Mouse (Mus musculus): ENCODE results near the gene Selenon. TPM values are rescaled to one million over a fixed set of nuclear protein-coding genes. Genes with fewer than 3 reads are reported as not detected.

Selenon gene
- polyA plus RNA-seq, 1 experiment from 2014 or later: 7.9 TPM

DNA sequence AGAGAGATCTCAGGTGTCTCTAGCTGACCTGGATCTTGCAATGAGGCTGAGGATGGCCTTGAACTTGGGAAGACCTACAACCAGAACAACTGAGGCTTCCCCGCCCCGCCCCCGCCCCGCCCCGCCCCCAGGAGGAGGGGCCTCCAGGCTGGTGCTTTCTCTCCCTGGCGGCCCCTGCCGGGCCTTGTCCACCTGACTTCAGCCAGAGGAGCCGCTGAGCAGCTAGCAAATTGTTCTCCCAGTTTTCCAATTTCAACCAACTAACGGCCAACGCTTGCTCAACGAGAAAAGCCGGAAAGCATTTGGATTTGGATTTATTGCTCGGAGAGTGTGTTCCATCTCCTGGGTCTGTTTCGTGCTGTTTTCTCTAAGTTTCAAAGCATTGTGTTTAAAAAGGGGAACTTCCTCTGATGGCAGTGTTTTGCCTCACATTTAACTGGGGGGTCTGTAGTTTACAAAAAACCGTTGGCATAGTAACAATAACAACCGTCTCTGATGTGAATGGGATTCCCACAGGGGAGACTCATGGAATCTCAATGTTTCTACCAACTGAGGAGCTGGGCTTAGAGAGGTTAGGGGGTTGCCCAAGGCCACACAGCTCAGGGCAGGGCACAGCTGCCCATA lies 5.8 kb upstream of the Selenon start:
- Histone ChIP-seq H3K27me3 (ENCODE audit: control insufficient read depth, insufficient read depth, low read length) (no peaks in the 10 kb centered on the region), H3K4me3 (replicated peaks; ENCODE audit: low read length) (no peak overlapping the region), H3K4me2 (ENCODE audit: low read depth, low read length) (no peak overlapping the region), H3K36me3 (ENCODE audit: control insufficient read depth, insufficient read depth, low read length) (no peaks in the 10 kb centered on the region), H3K27ac (ENCODE audit: low read length) (no peak overlapping the region), H3K4me1 (ENCODE audit: control insufficient read depth, insufficient read depth, low read length) (no peaks in the 10 kb centered on the region; the same call in 1 of the 2 replicates), H3K9ac (ENCODE audit: low read length) (no peak overlapping the region), H3K9me3 (replicated peaks; ENCODE audit: control insufficient read depth, low read length) (no peaks in the 10 kb centered on the region)
- 15% methylated on average over 16 of the region's 16 CpGs for WGBS
- ATAC-seq (ENCODE audit: insufficient read depth, low FRiP score): no peak

DNA sequence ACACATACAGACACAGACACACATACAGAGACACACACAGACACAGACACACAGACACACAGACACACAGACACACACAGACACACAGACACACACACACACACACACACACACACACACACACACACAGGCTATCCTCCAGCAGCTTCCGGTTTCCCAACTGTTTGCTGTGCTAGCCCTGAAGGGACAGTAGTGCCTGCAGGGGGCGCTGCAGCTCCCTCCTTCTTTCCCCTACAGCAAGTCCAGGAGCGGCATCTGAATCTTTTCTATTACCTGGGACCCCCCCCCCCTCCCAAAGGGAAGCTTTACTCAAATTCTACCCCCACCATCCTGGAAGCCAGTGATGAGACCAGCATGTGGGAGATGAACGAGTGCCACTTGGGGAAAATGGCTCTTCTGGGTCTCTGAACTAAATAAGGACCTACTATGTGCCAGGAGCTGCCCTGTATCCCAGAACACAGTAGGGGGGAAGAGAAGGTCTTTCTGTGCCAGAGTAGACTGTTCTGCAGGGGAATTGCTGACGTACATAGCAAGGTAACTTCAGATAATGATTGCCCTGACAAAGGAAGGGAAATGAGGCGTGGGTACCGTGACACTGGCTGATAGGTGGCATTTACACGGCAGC lies 4.1 kb upstream of the Selenon start:
- Histone ChIP-seq H3K9ac (ENCODE audit: low read length) (no peak overlapping the region), H3K9me3 (replicated peaks; ENCODE audit: control insufficient read depth, low read length) (no peaks in the 10 kb centered on the region), H3K36me3 (ENCODE audit: control insufficient read depth, insufficient read depth, low read length) (no peaks in the 10 kb centered on the region), H3K4me1 (ENCODE audit: control insufficient read depth, insufficient read depth, low read length) (peaks cover 9% of the 10 kb centered on the region), H3K4me3 (replicated peaks; ENCODE audit: low read length) (no peak overlapping the region), H3K27ac (ENCODE audit: low read length) (no peak overlapping the region), H3K4me2 (ENCODE audit: low read depth, low read length) (no peak overlapping the region), H3K27me3 (ENCODE audit: control insufficient read depth, insufficient read depth, low read length) (no peaks in the 10 kb centered on the region)
- no peak for ATAC-seq (ENCODE audit: insufficient read depth, low FRiP score)
- WGBS: 63% methylated on average over 8 of the region's 8 CpGs

DNA sequence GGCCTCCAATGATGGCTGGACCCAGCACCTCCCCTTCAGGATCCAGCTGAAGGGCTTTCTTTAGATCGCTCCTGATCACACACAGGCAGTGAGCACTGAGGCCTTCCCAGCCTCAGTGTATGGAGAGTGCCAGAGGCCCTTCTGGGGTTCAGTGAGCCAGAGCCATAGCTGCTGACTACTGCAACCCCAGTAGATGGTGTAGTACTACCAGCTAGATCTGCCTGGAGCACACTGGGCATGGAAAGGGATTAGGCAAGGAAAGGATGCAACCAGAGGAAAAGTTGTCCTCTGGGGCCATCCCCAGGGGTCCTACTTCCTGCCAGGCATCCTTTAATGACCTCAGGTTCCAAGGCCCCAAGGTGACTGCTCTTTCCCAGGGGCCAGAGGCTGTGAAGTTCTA lies 1.7 kb upstream of the Selenon start:
- Histone ChIP-seq H3K27ac (ENCODE audit: low read length) (no peak overlapping the region), H3K4me3 (replicated peaks; ENCODE audit: low read length) (no peak overlapping the region), H3K4me2 (ENCODE audit: low read depth, low read length) (no peak overlapping the region), H3K36me3 (ENCODE audit: control insufficient read depth, insufficient read depth, low read length) (peaks cover 10% of the 10 kb centered on the region), H3K9me3 (replicated peaks; ENCODE audit: control insufficient read depth, low read length) (peaks cover 11% of the 10 kb centered on the region), H3K27me3 (ENCODE audit: control insufficient read depth, insufficient read depth, low read length) (no peaks in the 10 kb centered on the region), H3K4me1 (ENCODE audit: control insufficient read depth, insufficient read depth, low read length) (peaks cover 12% of the 10 kb centered on the region), H3K9ac (ENCODE audit: low read length) (no peak overlapping the region)
- 89% methylated on average over 1 of the region's 1 CpGs for WGBS
- ATAC-seq (ENCODE audit: insufficient read depth, low FRiP score): no peak

DNA sequence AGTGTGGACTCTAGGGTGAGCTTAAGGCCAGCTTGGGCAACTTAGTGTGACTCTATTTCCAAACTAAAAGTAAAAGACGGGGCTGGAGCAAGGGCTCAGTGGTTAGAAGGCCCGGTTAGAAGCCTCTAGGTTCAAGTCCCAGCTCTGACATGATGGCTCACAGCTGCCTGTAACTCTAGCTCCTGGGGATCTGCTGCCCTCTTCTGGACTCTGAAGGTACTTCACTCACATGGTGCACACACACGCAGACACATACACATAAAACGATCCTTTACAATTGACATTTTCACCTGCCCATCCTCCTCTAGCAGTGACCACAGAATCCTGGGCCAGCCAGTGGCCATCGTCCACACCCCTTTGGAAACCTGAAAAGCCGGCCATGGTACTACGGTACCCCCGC lies 2.1 kb downstream of the Selenon start:
- ATAC-seq (ENCODE audit: insufficient read depth, low FRiP score): no peak

DNA sequence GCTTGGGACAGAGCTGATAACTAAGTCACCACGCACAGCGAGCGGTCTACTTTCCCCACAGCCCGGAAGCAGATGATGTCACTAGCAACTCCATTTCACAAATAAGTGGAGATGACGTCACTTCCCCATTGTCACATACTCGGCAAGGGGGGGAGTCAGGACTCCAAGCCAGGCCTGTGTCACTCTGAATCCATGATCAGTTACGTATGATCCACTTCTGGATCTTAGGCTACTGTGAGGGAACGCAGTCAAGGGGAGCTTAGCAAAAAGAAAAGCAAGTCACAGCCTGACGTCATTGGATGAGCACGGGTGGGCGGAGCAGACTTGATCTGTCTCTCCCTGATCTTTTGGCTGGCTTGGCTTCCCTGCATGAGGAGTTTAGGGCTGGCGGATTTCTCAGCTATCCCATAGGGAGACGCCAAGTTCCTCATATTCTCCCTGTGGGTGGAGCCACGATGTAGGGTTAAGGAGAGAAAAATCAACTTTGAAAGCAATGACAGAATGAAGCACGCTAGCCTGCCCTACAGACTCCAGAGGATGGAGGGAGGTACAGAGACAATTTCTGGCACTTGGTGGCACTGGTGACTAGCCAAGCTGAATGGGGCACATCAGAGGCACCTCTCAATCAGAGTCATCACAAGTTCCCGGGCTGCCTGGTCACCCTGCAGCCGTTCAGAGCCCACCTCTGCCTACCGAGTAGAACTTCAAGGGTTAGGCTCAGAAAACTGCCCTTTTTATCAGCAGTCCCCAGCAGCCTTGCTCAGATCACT lies 3.6 kb downstream of the Selenon start:
- H3K36me3 ChIP-seq (ENCODE audit: control insufficient read depth, insufficient read depth, low read length): peaks cover 14% of the 10 kb centered on the region
- H3K9me3 ChIP-seq (replicated peaks; ENCODE audit: control insufficient read depth, low read length): peaks cover 11% of the 10 kb centered on the region
- no peak overlapping the region for H3K4me2 ChIP-seq (ENCODE audit: low read depth, low read length)
- no peak for ATAC-seq (ENCODE audit: insufficient read depth, low FRiP score)
- 65% methylated on average over 18 of the region's 18 CpGs for WGBS
- H3K4me1 ChIP-seq (ENCODE audit: control insufficient read depth, insufficient read depth, low read length): peaks cover 25% of the 10 kb centered on the region
- H3K27me3 ChIP-seq (ENCODE audit: control insufficient read depth, insufficient read depth, low read length): no peaks in the 10 kb centered on the region
- H3K4me3 ChIP-seq (replicated peaks; ENCODE audit: low read length): no peak overlapping the region
- peak overlapping the region; percentile 63; the same call in 1 of the 2 replicates for H3K27ac ChIP-seq (ENCODE audit: low read length)
- no peak overlapping the region for H3K9ac ChIP-seq (ENCODE audit: low read length)

More for the DNA sequence above, 2.1 kb downstream of the Selenon start:
- Histone ChIP-seq H3K9ac (ENCODE audit: low read length) (no peak overlapping the region), H3K4me2 (ENCODE audit: low read depth, low read length) (no peak overlapping the region), H3K4me3 (replicated peaks; ENCODE audit: low read length) (no peak overlapping the region), H3K4me1 (ENCODE audit: control insufficient read depth, insufficient read depth, low read length) (peaks cover 25% of the 10 kb centered on the region), H3K36me3 (ENCODE audit: control insufficient read depth, insufficient read depth, low read length) (peaks cover 10% of the 10 kb centered on the region), H3K27ac (ENCODE audit: low read length) (no peak overlapping the region), H3K9me3 (replicated peaks; ENCODE audit: control insufficient read depth, low read length) (peaks cover 11% of the 10 kb centered on the region), H3K27me3 (ENCODE audit: control insufficient read depth, insufficient read depth, low read length) (no peaks in the 10 kb centered on the region)
- WGBS: 93% methylated on average over 8 of the region's 8 CpGs

DNA sequence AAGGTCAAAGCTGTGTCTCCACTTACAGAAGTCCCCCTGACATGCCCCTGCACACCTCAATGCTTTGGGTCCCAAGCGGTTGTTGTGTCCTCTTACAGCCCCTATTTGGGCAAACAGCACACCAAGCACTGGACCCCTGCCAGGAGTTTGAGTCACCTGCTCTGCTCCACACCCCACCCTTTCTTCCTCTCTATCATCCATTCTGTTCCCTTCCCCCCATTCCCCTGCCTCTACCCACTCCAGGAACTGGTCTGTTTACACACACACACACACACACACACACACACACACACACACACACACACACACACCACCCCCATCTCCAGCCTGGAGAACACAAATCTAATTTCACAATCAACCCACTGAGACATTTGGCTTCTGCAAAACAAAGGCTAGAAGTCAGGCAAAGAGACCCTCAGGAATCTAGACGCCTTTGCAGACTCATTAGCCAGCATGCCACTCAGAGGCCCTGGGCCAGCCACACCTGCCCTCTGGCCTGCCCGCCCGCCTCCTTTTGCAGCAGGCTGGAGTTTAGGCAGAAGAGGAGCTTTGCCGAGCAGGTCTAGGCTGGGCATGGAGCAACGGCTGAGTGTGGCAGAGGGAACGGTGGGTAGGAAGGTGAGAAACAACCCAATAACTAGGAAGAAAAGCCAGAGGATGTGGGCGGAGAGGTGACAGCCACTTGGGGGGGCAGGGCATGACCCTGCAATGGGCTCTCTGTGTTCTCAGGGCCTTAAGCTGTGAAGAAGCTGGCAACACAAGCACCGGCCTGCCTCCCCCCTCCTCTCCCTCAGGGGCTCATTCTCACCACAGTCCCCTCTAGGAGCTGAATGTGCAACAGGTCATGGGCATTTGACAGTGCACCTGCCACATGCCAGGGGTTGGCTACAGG lies 4.9 kb downstream of the Selenon start:
- 41% methylated on average over 9 of the region's 9 CpGs for WGBS

DNA sequence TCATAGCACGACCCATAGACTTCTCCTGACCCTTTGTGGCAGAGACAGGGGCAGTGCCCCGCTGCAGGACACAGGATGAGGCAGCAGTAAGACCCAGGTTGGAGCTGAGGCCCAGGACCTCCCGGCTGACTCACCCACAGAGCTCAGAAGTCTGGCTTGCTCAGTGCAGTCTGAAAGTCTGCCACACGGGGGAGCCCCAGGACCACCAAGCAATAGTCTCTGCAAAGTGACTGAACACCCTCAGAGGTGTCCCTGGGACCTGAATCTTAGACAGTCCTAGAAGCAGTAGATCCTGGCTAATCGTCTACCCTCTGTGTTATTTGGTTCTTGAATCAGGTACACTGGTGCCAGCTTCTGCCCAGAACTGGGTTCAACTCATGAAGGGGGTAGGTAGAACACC lies 8.7 kb downstream of the Selenon start:
- H3K4me3 ChIP-seq (replicated peaks; ENCODE audit: low read length): no peak overlapping the region
- H3K27me3 ChIP-seq (ENCODE audit: control insufficient read depth, insufficient read depth, low read length): no peaks in the 10 kb centered on the region
- WGBS: 8% methylated on average over 5 of the region's 5 CpGs
- H3K27ac ChIP-seq (ENCODE audit: low read length): no peak overlapping the region
- H3K4me2 ChIP-seq (ENCODE audit: low read depth, low read length): no peak overlapping the region
- no peaks in the 10 kb centered on the region for H3K9me3 ChIP-seq (replicated peaks; ENCODE audit: control insufficient read depth, low read length)
- H3K36me3 ChIP-seq (ENCODE audit: control insufficient read depth, insufficient read depth, low read length): peaks cover 5% of the 10 kb centered on the region; the same call in 1 of the 2 replicates
- peaks cover 13% of the 10 kb centered on the region for H3K4me1 ChIP-seq (ENCODE audit: control insufficient read depth, insufficient read depth, low read length)
- H3K9ac ChIP-seq (ENCODE audit: low read length): 0 out of 2 replicates have a peak overlapping the region, but pooled peaks have one; percentile 26
- ATAC-seq (ENCODE audit: insufficient read depth, low FRiP score): peak; percentile 64

More for the DNA sequence above, 4.9 kb downstream of the Selenon start:
- Histone ChIP-seq H3K36me3 (ENCODE audit: control insufficient read depth, insufficient read depth, low read length) (peaks cover 14% of the 10 kb centered on the region), H3K27me3 (ENCODE audit: control insufficient read depth, insufficient read depth, low read length) (no peaks in the 10 kb centered on the region), H3K27ac (ENCODE audit: low read length) (peak overlapping the region; percentile 63; the same call in 1 of the 2 replicates), H3K4me1 (ENCODE audit: control insufficient read depth, insufficient read depth, low read length) (peaks cover 20% of the 10 kb centered on the region), H3K9ac (ENCODE audit: low read length) (peak overlapping the region; percentile 53; the same call in 1 of the 2 replicates), H3K4me2 (ENCODE audit: low read depth, low read length) (no peak overlapping the region), H3K4me3 (replicated peaks; ENCODE audit: low read length) (no peak overlapping the region), H3K9me3 (replicated peaks; ENCODE audit: control insufficient read depth, low read length) (peaks cover 11% of the 10 kb centered on the region)
- ATAC-seq (ENCODE audit: insufficient read depth, low FRiP score): peak; percentile 49; the same call in 1 of the 2 replicates

DNA sequence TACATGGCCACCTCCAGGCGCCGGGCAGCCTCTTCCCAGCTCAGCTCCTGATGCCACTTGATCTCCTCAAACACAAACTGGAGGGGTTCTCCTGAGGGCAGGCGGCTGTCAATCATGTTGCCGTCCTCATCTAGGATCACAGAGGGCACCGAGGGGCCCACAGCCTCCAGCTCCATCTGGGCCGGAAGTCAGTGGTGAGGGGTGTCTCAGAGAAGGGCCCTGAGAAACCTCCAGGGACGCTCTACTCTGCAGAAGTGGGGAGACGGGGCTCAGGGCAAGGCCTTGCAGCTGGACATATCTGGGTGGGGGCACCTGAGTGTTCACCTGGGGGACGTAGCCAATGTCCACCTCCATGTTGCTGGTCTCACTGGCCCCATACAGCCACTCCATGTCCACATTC lies 9.2 kb downstream of the Selenon start:
- Histone ChIP-seq H3K9me3 (replicated peaks; ENCODE audit: control insufficient read depth, low read length) (no peaks in the 10 kb centered on the region), H3K36me3 (ENCODE audit: control insufficient read depth, insufficient read depth, low read length) (peaks cover 5% of the 10 kb centered on the region; the same call in 1 of the 2 replicates), H3K4me3 (replicated peaks; ENCODE audit: low read length) (no peak overlapping the region), H3K4me1 (ENCODE audit: control insufficient read depth, insufficient read depth, low read length) (peaks cover 7% of the 10 kb centered on the region), H3K27ac (ENCODE audit: low read length) (no peak overlapping the region), H3K27me3 (ENCODE audit: control insufficient read depth, insufficient read depth, low read length) (no peaks in the 10 kb centered on the region), H3K9ac (ENCODE audit: low read length) (no peak overlapping the region), H3K4me2 (ENCODE audit: low read depth, low read length) (no peak overlapping the region)
- no peak for ATAC-seq (ENCODE audit: insufficient read depth, low FRiP score)
- WGBS: 88% methylated on average over 9 of the region's 9 CpGs

Measured in stomach, embryonic 16.5 days (tissue).